Mouse (Mus musculus) heart, postnatal 36 days (tissue): ENCODE measurements around the gene Cpa4. TPM values are rescaled to one million over a fixed set of nuclear protein-coding genes. Genes with fewer than 3 reads are reported as not detected.

Source experiments
- DNase-seq, 2 experiments: peaks; one replicate each; pipeline ENCODE4 v3.0.0; 2021 to 2022
- intact Hi-C: fragments of 180-260 bp; cut with DNase I; formaldehyde crosslinking; loops from one replicate; pipeline ENCODE4 v1.15.1; 2025
- total RNA-seq, 2 experiments: library from RNA; stranded (reverse); gene quantifications; 2 replicates each; pipeline ENCODE4 v1.2.3; 2021

The Cpa4 gene
- total RNA-seq, 2 experiments from 2014 or later: not detected

- intact Hi-C loops: loop anchor here (5.0 kb wide), 1 partner anchor 101 kb away; no protein-coding TSS in a partner anchor
- DNase-seq: no peak
Measured at GRCm38 (mm10) chr6:30551193-30551515, 17.0 kb upstream of the Cpa4 start.

DNA sequence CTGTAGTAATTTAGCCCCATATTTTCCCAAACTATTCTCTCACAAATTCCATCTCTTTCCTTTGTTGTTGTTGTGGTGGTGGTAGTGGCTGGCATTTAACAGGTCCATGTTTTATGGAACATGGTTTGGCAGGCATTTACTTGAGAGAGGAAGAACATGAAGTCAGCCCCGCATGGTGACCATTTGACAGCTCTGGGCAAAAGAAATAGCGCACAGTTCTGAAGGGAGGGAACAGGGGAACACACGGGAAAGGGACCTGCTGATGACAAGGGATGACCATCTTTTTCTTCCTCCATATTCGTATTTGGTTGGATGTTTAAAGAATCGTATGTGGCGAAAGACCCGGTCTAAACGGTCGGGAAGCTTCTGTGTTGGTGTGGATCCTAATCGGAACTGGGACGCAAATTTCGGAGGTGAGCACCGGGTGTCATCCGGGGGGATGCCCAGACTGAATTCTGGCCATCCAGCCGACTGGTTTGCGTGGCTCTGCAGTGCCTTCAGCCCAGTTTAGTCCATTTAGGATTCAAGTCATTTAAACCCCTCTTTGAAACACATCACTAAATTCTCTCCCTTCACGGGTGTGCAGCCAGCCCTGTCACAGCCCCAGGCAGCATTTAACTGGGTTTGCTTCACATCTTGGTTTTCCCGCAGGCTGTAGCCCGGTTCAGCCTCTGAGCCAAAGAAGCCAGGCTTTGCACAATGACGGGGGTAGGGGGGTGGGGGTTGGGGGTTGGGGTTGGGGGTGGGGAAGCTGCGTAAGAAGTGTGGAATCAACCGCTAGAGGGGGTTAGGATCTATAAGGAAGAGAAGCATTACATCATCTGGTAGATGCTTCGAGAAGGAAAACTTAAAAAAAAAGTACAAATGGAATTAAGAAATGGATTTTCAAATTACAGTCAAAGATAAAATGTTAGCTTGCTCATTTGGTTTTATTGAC, 16.3 kb upstream of the Cpa4 start:
- DNase-seq: no peak
- intact Hi-C loops: loop anchor here (5.0 kb wide), 1 partner anchor 100 kb away; no protein-coding TSS in a partner anchor

DNA sequence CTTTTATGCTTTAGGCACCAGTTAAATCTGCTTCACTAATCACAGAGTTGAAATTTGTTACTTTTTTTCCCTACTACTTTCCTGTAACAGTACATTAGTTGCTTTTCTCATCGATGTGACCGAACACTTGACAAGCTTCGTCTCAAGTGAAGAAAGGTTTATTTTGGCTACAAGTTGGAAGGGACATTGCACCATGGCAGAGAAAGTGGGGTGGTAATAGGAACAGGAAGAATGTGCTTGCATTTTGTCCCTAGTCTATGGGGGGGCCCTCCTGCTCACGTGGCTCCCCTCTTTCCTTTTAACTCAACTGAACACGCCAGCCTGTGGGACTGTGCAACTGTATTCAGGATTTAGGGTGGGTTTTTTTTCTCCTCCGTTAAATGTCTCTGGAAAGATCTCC, 15.5 kb upstream of the Cpa4 start:
- intact Hi-C loops: loop anchor here (5.0 kb wide), 1 partner anchor 100 kb away; no protein-coding TSS in a partner anchor

DNA sequence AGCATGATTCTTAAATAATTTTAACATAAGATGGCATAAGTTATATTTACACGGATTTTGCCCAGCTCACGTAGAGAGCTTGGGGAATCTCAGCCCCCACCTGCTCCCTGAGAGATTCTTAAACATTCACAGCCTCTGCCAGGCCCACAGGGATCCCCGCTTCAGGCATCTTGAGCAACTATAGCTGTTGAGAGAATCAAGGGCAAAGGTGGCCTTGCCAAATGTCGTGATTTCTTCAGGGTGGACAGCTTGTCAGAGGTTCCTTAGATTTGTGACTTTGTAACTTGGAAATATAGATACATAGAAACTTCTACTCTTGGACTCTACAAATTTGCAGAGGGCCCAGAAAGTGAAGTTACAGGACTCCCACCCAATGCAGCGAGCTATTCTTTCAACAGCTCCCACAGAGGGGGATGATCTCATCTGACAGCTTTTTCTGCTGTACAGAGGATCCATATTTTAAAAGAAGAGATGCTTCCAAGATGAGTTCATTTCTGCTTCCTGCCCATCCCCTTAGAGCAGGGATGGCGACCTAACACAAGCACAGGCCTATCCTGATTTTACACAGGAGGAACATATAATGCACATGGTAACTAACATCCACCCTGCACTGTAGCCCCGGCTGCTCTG, 14.7 kb upstream of the Cpa4 start:
- intact Hi-C loops: loop anchor here (5.0 kb wide), 1 partner anchor 99 kb away; no protein-coding TSS in a partner anchor
- DNase-seq: no peak

More for the DNA sequence above, 15.5 kb upstream of the Cpa4 start:
- DNase-seq: no peak

DNA sequence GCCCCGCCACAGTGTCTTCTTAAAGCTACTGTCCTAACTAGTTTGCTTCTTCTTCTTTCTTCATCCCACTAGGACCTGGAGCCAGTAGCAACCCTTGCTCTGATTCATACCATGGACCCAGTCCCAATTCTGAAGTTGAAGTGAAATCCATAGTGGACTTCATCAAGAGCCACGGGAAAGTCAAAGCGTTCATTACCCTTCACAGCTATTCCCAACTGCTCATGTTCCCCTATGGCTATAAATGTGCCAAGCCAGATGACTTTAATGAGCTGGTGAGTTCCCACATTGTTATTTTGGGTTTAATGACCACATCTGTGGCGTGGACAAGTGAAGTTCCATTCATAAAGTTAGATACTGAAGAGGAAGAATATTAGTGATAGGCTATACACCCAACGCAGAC, 14.1 kb upstream of the Cpa4 start:
- no peak for DNase-seq
- intact Hi-C loops: loop anchor here (5.0 kb wide), 1 partner anchor 98 kb away; no protein-coding TSS in a partner anchor

- DNase-seq: no peak
- intact Hi-C loops: loop anchor here (5.0 kb wide), 1 partner anchor 98 kb away; no protein-coding TSS in a partner anchor
Measured at GRCm38 (mm10) chr6:30554621-30555170, 13.5 kb upstream of the Cpa4 start.

DNA sequence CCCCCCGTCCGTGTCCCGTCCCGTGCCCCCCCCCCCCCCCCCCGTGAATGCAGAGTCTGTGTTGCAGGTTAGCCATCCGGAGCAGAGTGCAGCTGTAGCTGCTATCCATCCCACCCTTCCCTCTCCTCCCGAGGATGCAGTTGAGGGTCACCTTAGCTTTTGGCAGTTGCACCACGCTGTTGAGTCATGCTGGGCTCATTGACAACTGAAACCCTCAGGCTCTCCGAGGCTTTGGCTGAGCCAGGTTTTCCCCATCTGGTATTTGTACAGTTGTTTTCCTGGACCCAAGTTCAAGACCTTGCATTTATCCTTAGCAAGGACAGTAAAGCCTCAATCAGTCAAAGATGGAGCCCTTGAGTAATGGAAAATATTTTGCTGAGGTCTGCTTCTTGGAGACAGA, 12.1 kb upstream of the Cpa4 start:
- intact Hi-C loops: no loop called here
- DNase-seq: peak; percentile 42 to 53

DNA sequence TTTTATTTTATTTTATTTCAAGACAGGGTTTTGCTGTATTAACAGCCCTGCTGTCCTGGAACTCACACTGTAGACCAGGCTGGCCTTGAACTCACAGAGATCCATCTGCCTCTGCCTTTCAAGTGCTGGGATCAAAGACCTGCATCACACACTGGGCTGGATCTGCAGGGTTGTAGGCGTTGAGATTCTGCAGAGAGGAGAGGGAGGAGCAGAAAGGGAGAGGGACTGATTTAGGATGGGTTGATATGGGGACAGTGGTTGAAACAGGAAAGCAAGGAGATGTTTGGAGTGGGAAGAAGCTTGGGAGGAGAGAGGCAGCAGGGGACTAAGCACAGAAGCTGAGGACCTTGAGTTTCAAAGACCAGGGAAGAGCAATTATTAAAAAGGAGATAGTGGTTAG, 8.4 kb upstream of the Cpa4 start:
- no peak for DNase-seq
- intact Hi-C loops: no loop called here

- intact Hi-C loops: loop anchor here (2.0 kb wide), 1 partner anchor 23 kb away; no protein-coding TSS in a partner anchor
Measured at GRCm38 (mm10) chr6:30562132-30562531, 6.0 kb upstream of the Cpa4 start.

DNA sequence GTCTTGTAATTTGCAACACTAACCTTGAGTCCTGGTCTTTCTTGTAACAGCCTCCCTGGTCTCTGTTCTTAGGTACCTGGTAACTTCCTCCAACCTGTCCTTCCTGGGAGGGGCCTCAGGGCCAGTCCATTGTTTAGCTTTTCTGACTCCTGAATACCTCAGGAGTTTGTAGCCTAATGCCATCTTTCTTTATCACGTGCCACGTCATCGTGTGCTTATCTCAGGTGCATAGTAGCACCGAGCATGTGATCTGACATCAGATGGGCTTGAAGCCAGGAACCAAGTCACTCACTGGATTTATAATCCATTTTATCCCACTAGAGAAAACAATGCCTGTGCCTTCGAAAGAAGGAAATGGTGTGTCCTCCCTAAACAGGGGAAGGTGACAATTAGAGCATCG, 4.6 kb upstream of the Cpa4 start:
- no peak for DNase-seq
- intact Hi-C loops: loop anchor here (2.0 kb wide), 1 partner anchor 21 kb away; no protein-coding TSS in a partner anchor

More at GRCm38 (mm10) chr6:30562132-30562531, 6.0 kb upstream of the Cpa4 start:
- no peak for DNase-seq

GRCm38 (mm10) chr6:30564051-30564450, 4.1 kb upstream of the Cpa4 start:
- no peak for DNase-seq
- intact Hi-C loops: no loop called here

DNA sequence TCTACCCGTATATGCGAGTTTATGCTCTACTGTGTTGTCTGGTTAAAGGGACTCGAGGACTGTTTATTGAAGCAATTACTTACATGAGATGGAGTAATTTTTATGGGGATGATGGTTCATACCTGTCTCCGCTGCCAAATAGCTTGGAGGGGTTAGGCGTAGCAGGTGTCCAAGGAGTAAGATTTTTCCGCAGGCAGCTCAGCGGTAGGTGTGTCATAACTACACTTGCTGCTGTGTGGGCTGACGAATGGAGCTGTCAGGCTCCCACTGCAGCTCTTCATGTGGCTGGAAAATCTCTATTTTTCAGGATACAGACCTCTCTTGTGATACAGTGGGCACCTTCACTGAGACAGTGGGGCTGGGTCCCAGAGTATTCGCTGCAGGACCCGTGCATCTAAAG, 1.2 kb downstream of the Cpa4 start:
- intact Hi-C loops: no loop called here
- DNase-seq: no peak

DNA sequence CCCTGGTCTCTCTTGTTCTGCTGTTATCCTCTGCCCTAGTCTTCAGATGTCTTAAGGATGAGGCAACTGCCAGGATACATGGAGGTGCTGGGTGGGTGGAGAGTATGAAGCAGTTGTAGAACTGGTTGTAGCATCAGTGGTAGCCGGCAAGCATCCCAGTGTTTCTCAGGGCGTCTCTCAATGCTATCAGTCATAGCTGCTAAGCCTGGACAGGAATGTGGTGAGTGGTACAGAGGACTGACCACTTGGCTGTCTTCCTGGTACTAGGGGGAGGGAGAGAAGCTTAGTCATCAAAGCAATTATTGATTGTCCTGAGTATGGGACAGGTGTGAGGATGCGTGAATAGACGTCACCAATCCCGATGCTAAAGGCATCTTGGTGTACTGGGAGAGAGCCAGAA, 1.8 kb downstream of the Cpa4 start:
- intact Hi-C loops: no loop called here
- no peak for DNase-seq

DNA sequence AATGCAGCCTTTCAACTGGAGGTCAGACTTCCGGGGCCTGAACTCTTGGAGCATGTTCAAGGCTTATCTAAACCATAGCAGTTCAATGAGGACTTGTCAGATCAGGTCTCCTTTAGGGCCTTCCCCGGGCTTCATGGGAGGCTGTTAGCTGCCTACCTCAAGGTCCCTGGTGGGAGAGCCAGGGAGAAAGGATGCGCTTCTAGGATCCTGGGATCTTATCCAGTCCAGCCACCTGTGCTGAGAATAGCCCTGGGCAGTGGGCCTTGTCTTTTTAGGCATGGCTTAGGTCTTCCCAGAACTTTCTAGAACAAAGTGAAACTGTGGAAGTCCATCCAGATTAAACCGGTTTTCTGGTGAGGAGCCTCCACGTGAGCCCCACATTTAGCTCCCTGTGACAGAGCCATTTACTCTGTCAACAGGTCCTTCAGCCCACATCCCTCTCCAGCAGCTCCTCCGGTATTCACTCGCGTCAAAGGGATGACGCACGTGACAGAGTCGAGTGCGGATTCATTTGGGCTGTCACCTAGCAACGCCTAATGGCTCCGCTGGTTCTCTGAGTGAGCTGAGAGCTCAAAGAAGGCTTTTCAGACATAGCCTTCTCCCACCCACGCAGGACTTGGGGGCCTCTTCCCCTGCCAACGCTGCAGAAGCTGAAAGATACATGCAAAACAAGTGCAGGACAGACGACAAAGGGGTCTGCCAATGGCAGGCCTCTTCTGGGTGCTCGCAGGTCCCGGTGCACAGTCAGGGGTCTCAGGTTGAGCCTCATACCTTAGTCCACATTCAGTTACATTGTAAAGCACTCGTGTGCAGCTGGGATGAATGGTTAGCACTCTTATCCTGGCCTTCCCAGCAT, 4.5 kb downstream of the Cpa4 start:
- intact Hi-C loops: no loop called here
- peak; percentile 18 to 41 for DNase-seq

- no peak for DNase-seq
- intact Hi-C loops: no loop called here
Measured at GRCm38 (mm10) chr6:30573380-30573779, 5.2 kb downstream of the Cpa4 start.

DNA sequence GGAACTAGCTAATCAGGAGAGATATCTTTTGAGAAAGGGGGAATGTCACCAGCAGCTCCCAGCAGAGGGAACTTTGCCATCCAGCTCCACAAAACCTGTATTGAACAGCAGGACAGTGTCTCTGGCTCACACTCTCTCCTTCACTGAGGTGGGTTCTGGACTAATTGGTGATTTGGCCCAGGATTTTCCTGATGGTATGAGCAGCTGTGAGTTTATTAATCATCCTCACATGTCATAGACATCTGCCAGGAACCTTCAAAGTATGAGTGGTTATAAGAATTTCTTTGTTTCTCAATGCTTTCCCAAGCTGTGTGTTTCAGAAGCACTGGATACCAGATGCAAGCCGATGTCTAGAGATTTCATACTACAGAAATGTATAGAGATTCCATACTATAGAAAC, 6.8 kb downstream of the Cpa4 start:
- intact Hi-C loops: no loop called here
- no peak for DNase-seq

- intact Hi-C loops: no loop called here
- DNase-seq: no peak
Measured at GRCm38 (mm10) chr6:30576477-30577203, 8.5 kb downstream of the Cpa4 start.

- intact Hi-C loops: no loop called here
- no peak for DNase-seq
Measured at GRCm38 (mm10) chr6:30579961-30580840, 12.0 kb downstream of the Cpa4 start.

GRCm38 (mm10) chr6:30580841-30581176, 12.6 kb downstream of the Cpa4 start:
- DNase-seq: no peak
- intact Hi-C loops: no loop called here
